Mouse (Mus musculus) stomach, postnatal 0 days (tissue): ENCODE measurements around the gene Slc1a6.

Source experiments
- CTCF ChIP-seq: IDR thresholded peaks from 2 replicates; pipeline ENCODE4 v1.5.1; 2016; ENCODE audit warnings: antibody characterized with exemption, low read depth, mild to moderate bottlenecking, moderate library complexity
- EP300 ChIP-seq: optimal IDR thresholded peaks from 2 replicates; pipeline ENCODE3; 2016; ENCODE audit warnings: antibody characterized with exemption

DNA sequence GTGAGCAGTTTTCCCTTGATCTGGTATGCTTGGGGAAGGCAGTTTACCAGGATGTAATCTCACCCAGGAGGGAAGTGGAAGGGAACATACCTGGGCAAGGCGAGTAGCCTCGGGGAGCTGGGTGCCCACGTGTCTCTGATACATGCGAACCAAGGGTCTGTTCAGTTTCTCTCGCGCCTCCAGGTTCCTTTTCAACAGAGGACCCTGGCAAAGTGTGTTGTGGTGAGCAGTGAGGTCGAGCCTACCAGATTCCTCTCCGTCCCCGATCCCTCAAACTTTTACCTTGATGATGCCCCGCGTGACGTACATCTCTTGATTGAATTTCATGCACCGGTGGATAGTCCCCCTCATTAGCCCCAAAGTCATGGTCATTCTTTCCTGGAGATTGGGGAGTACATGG, 32.1 kb upstream of the Slc1a6 start:
- TF ChIP-seq CTCF, result no peak
- TF ChIP-seq EP300, result no peak
